Mouse (Mus musculus) gastrocnemius, postnatal 25 days (tissue): ENCODE measurements at regions not wholly inside any gene's neighbourhood (a gene's known extent, or its start where the extent isn't known, plus 50 kb on each side); places are given as distances from the start of the nearest gene placed in this dataset.

Experiments used
- DNase-seq: peaks from one replicate; pipeline ENCODE4 v3.0.0; 2022

DNA sequence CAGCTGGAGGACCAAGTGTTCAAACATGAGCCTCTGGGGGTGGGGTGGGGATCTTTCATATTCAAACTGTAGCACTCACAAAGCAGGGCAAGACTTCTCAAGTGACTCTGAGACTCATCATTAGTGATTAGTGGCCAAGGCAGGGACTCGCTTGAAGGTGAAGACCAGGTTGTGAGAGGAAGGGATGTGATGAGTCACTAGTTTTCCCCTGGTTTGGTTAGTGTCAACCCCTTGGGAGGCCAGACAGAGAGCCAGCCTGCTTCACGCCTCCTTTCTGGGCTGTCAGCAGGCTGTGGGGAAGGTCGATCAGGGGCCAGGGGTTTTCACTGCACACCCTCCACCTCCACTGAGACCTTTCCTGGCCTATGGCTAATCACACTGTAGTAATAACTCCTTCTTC lies 65.2 kb downstream of the Slc30a10 start:
- no peak for DNase-seq

DNA sequence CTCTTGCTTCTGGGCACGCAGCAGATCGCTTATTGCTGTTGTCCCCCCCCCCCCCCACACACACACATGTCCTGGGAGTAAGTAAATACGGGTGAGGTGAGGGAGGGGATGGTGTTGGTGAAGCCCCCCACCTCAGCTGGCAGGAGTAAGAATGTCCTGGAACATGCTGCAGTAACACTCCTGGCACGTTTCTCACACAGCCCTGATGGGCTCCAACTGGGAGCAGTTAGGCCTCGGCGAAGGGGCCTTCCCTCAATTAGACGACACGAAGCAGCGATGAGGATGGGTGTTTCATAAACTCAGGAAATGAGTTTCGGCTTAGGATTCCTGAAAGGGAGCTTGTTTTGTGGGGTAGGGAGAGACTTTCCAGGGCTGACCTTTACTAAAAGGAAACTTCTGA lies 69.4 kb downstream of the Slc30a10 start:
- no peak for DNase-seq

DNA sequence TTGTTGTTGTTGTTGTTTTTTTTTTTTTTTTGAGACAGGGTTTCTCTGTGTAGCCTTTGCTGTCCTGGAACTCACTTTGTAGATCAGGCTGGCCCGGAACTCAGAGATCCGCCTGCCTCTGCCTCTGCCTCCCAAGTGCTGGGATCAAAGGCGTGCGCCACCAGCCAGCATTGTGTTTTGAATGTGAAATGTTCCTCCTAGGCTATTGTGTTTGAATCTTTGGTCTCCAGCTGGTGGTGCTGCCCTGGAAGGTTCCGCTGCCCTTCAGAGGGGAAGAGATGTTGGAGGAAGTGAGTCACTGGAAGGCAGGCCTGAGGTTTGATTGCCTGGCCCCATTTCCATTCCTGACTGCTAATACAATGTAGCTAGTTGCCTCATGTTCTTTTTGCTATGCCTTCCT lies 78.8 kb downstream of the Slc30a10 start:
- no peak for DNase-seq

DNA sequence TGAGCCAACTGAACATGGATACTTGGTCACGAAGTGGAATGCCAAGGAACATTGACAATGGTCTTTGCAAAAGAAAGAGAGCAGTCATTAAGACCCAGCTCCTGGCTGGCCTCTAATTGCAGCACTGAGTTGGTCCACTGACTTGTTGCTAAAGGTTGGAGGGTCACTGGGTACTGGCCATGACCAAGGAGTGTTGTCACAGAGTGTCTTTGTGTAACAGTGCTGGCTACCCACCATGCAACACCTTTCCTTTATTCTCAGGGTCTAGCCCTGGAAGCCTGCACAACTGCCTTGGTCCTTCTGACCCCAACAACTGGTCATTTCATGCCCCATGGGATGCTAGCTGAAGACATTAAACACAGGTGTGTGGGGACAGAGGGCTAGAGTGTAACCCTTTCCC lies 79.5 kb downstream of the Slc30a10 start:
- DNase-seq = no peak

DNA sequence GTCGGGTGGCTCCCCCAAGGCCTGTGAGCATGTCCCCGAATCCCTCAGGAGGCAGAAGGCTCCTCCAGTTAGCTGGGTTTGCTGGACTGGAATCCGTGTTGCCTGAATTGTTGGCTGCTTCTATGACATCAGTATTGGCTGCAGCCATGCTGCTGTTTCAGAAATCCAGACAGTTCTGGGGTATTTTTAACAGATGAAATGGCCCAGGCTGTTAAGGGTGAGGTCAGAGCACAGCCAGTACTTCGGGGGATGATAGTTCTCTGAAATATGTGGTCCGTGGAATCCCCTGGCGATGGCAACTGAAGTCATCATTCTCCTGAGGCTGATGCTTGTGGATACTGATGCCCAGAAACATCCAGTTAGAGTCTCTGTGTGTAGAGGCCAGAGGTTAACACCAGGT lies 80.7 kb downstream of the Slc30a10 start:
- peak; percentile 40 for DNase-seq

DNA sequence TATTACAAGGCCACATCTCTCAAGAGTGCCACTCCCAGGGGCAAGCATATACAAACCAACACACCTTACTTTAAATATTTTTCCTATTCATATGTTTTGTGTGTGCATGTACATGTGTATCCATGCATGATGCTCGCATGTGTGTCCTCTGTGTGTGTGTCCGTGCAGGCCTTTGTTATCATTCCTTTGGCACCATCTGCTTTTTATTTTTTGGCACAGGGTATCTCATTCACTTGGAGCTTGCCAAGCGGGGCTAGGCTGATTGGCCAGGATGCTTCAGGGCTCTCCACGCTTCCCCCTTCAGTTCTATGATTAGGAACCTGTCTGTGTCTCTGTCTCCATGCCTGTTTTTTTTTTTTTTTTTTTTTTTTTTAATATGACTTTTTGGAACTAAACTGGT lies 82.6 kb downstream of the Slc30a10 start:
- DNase-seq = no peak

DNA sequence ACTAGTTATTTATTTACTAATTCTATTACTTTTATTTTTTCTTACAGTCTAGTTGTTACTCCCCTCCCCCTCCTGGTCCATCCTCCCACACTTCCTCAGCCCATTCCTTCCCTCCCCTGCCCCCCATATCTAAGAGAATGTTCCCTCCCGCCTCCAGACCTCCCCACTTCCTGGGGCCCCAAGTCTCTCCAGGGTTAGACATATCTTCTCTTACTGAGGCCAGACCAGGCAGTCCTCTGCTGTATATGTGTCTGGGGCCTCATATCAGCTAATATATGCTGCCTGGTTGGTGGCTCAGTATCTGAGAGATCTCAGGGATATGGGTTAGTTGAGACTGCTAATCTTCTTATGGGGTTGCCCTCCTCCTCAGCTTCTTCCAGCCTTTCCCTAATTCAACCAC lies 84.8 kb downstream of the Slc30a10 start:
- DNase-seq = no peak

DNA sequence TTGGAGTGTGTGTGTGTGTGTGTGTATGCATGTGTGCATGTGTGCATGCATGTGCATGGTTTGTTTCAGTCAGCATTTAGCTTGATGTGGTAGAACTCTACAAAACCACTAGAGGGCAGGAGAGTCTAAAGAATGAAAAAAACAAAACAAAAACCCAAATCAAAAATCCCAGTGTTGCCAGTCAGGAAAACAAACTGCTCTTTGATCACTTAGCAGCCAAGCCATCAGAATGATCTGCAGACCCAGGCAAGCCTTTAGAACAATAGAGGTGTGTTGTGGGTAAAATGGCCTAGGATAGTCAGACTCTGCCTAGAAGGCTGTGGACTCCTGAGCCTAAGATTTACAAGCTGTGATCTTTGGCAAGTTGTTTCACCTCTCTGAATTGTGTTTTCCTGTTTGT lies 91.7 kb downstream of the Slc30a10 start:
- no peak for DNase-seq

DNA sequence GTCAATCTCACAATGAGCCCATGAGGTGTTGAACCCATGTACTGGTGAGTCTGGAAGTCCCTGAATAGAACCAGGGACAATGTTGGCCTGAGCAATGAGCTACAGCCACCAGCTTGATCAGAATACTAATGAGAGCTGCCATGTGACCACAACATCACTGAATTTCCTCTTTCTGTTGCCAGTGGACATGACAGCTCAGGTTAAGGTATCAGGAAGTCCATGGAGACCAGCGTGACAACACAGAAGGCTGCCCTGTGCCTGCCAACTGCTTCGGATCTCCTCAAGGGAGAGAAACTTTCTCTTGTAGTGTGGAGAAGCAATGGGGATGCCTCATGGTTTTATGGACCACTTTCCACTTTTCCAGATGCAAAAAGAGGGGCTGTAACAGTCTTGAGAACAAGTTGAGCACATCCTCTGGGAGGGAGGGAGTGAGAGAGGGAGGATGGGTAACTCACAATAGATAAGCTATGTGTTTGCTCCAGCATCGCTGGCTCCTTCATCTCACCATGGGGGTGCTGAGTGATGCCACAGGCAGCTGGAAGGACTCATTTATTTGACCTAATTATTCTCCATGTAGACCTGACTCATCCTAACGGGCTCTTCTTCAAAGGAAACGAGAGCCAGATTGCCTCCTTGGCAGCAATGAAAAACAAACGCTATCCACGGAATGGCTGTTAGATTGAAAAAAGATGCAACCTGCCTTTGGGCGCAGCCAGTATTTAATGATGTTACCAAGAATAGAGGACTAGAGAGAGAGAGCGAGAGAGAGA lies 118.3 kb downstream of the Slc30a10 start:
- DNase-seq = no peak

DNA sequence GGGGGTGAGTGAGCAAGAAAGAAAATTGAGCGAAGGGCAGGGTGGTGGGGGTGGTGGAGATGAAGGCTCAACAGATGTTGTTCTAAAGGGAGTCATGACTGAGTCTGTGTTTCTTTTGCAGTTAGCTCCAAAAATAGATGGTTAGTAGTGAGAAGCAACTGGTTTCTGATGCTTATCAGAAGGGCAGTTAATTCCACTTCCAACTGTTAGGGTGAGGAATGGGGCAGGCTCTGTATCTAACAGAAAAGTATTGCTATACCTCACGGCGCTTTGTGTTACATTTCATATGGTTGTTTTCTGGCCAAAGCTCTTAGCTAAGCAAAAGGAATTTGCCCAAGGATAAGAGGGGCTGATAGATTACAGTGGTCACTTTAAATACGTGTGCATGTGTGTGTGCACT lies 120.3 kb downstream of the Slc30a10 start:
- DNase-seq = no peak

DNA sequence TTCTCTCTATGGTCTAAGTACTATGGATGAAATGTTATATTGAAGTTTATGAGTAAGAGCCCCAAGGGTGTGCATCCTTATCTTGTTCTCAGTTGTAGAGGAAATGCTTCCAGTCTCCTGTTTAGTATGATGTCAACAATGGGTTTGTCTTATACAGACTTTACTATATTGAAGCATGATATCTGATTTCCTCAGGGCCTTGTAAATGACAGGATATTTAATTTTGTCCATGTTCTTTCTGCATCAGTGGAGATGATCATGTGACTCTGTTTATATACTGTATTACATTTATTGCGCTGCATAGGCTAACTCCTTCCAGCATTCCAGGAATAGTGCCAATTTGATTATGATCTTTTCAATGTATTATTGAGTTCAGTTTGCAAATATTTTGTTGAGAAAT lies 125.2 kb downstream of the Slc30a10 start:
- no peak for DNase-seq

DNA sequence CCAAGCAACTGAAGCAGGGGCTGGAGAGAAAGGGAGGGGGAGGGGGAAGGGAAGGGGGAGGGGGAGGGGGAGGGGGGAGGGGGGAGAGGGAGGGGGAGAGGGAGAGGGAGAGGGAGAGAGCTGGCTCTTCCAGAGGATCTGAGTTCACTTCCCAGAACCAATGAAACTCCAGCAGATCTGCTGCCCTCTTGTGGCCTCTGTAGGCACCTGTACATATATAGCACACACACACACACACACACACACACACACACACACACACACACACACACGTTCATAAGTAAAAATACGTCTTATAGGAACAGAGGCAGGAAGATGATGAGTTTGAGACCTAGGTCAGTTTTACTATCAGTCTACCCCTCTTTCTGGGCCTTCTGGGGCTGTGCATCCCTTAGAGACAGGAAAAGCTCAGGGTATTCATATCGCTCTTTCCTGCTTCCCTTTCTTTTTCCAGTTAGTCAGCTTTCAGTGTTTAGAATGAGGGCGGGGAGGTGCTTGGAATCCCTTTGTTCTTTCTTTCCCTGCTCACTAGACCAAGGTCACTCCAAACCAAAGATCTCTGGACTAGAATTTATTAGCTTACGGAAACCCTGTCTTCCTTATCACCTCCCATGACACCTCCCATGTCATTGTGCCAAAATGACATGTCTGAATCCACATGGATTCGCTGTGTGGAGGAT lies 130.7 kb downstream of the Slc30a10 start:
- no peak for DNase-seq

DNA sequence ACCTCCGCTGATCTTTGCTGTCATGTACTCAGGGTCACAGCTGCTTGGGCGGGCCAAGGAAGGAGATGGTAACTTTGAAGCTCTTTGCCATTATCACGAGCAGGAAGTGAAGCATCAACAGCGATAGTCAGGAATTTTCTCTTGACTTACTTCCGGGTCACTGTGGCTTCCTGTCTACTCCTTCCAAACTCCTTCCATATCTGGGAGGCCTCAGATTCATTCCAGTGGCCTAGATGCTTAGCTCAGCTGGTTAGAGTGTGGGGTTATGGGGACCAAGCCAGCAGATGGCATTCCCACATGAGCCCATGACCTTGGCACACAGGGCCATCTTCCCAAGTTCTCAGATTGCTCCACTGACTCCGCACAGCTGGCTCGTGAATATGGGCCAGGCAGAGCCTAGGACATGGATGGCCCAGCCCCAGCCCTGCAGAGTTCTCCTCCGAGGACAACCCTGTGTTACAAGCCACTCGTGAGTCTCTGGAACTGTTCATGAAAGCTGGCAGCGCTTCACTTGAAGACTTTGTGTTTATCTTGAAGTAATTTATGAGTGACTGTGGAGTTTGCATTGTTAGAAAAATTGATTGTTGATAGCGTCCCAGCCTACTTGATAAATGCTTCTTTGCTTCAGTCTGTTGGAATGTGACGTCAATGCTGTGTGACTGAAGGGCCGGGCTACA lies 133.2 kb downstream of the Slc30a10 start:
- peak; percentile 71 for DNase-seq

DNA sequence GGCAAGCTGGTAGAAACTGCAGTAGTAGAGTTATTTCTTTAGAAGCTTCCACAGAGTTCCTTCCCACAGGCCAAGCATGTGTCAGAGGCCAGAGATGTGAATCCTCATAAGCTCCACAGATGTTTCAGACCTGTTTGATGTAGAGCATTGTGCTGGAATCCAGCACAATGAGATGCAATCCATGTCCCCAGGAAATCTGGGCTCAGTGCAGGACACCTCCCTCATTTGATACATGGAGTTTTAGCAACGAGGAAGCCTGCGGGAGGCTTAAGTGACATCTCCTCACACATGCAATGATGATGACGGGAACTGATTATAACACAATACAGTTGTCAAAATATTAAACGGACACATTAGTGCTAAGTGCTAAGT lies 133.7 kb downstream of the Slc30a10 start:
- no peak for DNase-seq

DNA sequence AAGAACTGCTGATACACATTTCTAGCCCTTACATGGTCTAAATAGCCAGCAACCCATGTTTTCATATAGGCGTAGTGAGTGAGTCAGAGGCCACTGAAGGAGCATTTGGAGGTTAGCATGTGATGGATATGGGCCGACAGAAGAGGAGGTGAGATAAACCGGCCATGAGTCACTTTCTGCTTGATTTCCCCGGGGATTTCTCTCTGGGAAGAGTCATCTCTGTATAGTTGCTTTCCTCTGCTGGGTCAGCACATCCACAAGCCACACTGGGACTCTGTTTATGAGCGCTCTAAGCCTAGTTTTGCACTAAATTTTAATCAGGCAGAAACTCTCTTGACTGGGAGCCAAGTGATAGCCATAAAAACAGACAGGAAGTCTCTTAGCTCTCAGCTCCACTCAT lies 142.2 kb downstream of the Slc30a10 start:
- DNase-seq = no peak

DNA sequence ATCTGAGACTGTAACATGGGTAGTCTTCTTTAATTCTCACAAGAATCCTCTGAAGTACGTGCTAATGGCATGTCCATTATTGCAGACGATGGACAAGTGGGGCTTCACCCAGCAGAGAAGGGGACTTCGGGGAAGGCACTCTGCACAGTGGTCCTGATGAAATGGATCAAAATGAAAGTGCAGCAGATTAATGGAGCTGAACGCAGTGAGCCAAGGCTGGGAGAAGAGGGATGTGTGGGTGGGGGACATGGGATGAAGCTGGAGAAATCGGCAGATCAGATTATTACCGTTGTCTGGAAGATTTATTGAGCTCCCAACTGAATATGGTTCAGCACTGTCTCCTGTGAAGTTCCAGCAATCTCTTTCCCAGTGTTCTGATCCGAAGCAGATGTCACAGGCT lies 143.9 kb downstream of the Slc30a10 start:
- DNase-seq = no peak

DNA sequence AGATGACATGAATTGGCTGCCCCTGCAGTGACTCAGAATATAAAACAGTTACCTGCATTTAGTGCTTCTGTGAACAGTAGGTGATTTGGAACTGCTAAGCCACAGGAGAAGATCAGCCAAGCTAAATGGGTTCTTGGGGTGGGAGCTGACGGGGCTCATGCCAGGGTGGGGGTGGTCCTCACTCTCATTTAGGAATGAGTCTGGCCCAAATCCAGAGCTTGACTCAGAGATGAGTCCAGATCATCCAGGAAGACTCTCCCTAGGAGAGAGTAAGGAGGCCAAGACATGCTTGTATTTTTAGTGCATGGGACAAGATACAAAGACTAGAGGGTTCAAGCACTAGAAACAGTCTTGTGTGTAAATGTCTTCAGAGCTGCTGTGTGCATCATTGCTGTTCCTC lies 146.5 kb downstream of the Slc30a10 start:
- no peak for DNase-seq

DNA sequence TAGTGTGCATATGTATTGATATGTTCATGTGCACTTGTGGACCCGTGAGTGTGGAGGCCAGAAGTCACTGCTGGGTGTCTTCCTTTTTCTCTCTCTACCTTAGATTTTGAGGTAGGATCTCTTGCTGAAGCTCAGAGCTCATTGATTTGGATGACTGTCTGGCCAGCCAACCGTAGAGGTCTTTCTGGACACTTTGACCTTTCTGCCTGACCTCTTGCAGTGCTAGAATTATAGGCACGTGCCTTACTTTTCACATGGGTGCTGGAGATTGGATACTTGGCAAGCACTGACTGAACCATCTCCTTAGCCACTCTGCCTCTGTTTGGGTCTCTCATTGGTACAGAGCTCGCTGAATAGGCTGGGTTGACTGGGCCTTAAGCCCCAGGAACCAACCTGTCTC lies 151.3 kb downstream of the Slc30a10 start:
- no peak for DNase-seq

DNA sequence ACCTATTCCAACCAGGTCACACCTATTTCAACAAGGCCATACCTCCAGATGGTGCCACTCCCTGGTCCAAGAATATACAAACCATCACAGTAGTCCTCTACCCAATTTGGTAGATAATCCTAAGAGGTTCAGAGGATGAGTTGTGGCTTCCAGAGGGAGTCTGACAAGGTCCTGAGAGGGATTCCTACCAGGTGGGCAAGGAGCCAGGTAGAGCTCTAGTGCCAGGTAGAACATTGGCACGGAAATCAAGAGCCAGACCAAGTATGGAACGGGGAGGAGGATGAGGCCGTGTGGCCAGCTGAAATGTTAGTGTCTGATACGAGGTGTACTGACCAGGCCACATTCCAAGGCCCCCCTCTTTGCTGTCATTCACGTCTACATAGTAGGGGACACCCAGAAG lies 153.0 kb downstream of the Slc30a10 start:
- DNase-seq = no peak

DNA sequence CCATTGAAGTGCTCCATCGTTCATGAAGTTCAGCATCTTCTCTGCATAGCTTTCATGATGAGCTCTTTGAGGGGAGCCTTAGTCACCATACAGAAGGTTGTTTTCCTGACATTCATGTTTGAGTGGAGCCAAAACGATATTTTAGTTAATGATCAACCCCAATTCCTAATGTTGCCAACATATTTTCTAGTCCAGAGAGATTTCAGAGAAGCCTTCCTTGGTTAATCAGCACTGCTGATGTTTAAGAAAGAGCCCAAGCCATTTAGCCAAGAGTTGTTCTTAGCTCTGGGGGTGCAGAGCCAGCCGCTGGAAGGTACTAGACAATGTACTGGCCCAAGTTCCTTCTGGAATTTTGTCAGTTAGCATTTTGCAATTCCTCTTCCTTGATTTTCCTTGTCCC lies 153.8 kb downstream of the Slc30a10 start:
- no peak for DNase-seq

DNA sequence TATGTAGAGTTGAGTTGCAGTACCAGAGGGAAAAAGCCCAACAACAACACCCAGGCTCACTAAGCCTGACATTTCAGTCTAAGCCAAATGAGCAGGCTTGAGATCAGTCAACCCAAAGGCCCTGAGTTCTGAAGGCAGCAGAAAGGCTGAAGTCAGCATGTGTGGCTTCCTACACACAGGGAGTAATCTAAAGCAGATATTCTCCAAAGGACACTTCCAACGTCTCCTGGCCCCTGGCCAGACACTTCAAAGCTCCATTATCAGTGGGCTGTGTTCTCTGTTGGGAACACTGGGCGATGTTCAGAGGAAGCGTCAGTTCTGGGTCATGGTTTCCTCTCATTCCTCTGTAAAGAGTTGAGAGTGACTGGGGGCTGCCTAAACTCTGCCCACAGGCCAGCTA lies 155.9 kb downstream of the Slc30a10 start:
- DNase-seq = no peak

DNA sequence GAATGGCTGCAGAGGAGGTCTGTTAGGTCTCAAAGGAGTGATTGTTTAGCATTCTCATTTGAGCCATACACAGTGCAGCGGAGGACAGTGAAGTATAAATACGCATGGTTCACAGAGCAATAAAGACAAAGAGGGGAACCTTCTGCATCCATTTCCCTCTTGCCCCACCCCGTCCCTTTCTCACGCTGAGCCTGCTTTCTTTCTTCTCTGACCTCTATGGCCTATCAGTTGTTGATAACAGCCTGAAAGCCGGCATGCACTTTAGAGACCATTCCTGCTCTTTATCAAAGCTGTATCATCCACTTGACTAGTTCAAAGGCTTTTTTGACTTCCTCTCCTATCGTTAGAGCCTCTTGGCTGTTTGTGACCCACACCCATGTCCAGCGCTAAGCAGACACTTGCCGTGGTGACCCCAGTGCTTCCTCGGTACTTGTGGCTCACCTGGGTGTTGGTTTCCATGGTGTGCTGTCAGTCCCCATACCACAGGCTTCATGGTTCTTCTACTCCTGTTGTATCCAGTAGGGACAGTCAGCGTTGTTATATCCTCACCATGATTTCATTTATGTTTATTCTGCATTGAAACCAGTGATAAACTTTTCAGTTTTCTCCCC lies 161.3 kb downstream of the Slc30a10 start:
- no peak for DNase-seq

DNA sequence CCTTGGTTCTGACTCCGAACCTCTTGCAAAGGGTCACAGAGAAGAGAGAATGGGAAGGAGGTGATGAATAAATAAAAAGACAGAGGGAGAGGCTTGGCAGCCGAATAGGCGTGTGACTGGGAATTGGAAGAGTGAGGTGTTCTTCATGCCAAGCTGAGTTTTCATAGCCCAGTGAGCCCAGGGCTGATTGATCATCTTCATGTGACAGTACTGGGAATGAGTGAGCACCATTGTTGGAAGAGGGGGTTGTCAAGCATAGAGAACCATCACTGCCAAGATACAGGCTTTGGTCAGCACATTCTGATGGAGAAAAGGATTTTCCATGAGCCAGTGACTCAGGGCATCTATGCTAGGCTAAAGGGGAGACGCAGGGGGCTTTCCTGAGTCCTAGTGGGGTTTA lies 163.0 kb downstream of the Slc30a10 start:
- DNase-seq = no peak
